Mouse (Mus musculus): ENCODE measurements at regions not wholly inside any gene's neighbourhood (a gene's known extent, or its start where the extent isn't known, plus 50 kb on each side); places are given as distances from the start of the nearest gene placed in this dataset.

GRCm38 (mm10) chr2:19714025-19714424, 56.5 kb downstream of the Otud1 start:
- DNase-seq = no peak

- DNase-seq = peak; percentile 31
Measured at GRCm38 (mm10) chr2:19715564-19716238, 58.1 kb downstream of the Otud1 start.

GRCm38 (mm10) chr2:19716388-19716787, 58.8 kb downstream of the Otud1 start:
- DNase-seq = no peak

- DNase-seq = no peak
Measured at GRCm38 (mm10) chr2:19726085-19726484, 68.5 kb downstream of the Otud1 start.

GRCm38 (mm10) chr2:19726904-19727303, 69.4 kb downstream of the Otud1 start:
- peak; percentile 26 for DNase-seq

GRCm38 (mm10) chr2:19732922-19733859, 75.6 kb downstream of the Otud1 start:
- DNase-seq = peak; percentile 16

- DNase-seq = no peak
Measured at GRCm38 (mm10) chr2:19734164-19734870, 76.8 kb downstream of the Otud1 start.

GRCm38 (mm10) chr2:19741508-19741907, 84.0 kb downstream of the Otud1 start:
- DNase-seq = no peak

GRCm38 (mm10) chr2:19743467-19743866, 85.9 kb downstream of the Otud1 start:
- DNase-seq = no peak

GRCm38 (mm10) chr2:19744986-19745660, 87.6 kb downstream of the Otud1 start:
- no peak for DNase-seq

- DNase-seq = no peak
Measured at GRCm38 (mm10) chr2:19752753-19753152, 95.2 kb downstream of the Otud1 start.

- DNase-seq = no peak
Measured at GRCm38 (mm10) chr2:19753479-19753878, 95.9 kb downstream of the Otud1 start.

- no peak for DNase-seq
Measured at GRCm38 (mm10) chr2:19757910-19758309, 100.4 kb downstream of the Otud1 start.

GRCm38 (mm10) chr2:19759169-19759568, 101.6 kb downstream of the Otud1 start:
- DNase-seq = no peak

GRCm38 (mm10) chr2:19759577-19759976, 102.0 kb downstream of the Otud1 start:
- no peak for DNase-seq

GRCm38 (mm10) chr2:19762996-19763395, 105.4 kb downstream of the Otud1 start:
- no peak for DNase-seq

GRCm38 (mm10) chr2:19784913-19785312, 124.7 kb upstream of the Etl4 start:
- no peak for DNase-seq

GRCm38 (mm10) chr2:19785663-19786260, 123.8 kb upstream of the Etl4 start:
- peak; percentile 3 for DNase-seq

- no peak for DNase-seq
Measured at GRCm38 (mm10) chr2:19792177-19792576, 117.4 kb upstream of the Etl4 start.

GRCm38 (mm10) chr2:19796790-19797189, 112.8 kb upstream of the Etl4 start:
- DNase-seq = no peak

All from cerebellum, adult 9-10 months (tissue).